Mouse (Mus musculus): Measurements from ENCODE around the gene Kazn.

- TF ChIP-seq CTCF (IDR thresholded peaks at IDR 0.05; ENCODE audit: insufficient read depth, low read length) (no peak), POLR2A (IDR thresholded peaks at IDR 0.05; ENCODE audit: borderline replicate concordance, extremely low read depth, low read depth, low read length) (no peak)
Measured at GRCm38 (mm10) chr4:142164386-142164785, 74.8 kb downstream of the Kazn start.
